Mouse (Mus musculus) MEL (cell line): ENCODE measurements around the gene Foxn2. TPM values are rescaled to one million over a fixed set of nuclear protein-coding genes. Genes with fewer than 3 reads are reported as not detected.
A peak's percentile ranks its signal among the peaks of the same experiment; 100 is the strongest.

Experiments
- DNase-seq: peaks from one replicate; pipeline ENCODE4 v3.0.0; 2011; ENCODE audit warnings: low read depth, low spot score
- H3K27ac ChIP-seq: 2 replicates; pipeline ENCODE4 v1.5.1; 2012; ENCODE audit warnings: low read depth, mild to moderate bottlenecking, control low read depth, low read length, moderate library complexity; ENCODE audit not compliant: control insufficient read depth
- H3K27me3 ChIP-seq, 2 experiments: fragments of 150-350 bp in 1 of 2; sonication (generic) in 1 of 2; 2 replicates each; pipeline ENCODE4 v1.6.1; 2012; ENCODE audit warnings: low read length in 2 of 2, mild to moderate bottlenecking in 2 of 2, improper control_type of control experiment in 1 of 2, moderate library complexity in 1 of 2; ENCODE audit not compliant: insufficient read depth in 2 of 2, control insufficient read depth in 1 of 2
- H3K36me3 ChIP-seq, 2 experiments: 2 replicates each; pipeline ENCODE4 v1.6.1; 2012 to 2014; ENCODE audit warnings: low read length in 2 of 2, improper control_type of control experiment in 1 of 2, inconsistent platforms in 1 of 2, mild to moderate bottlenecking in 1 of 2; ENCODE audit not compliant: insufficient read depth in 2 of 2, control insufficient read depth in 1 of 2
- H3K4me1 ChIP-seq, 2 experiments: fragments of 150-350 bp in 1 of 2; sonication (generic) in 1 of 2; 2 replicates each; pipeline ENCODE4 v1.6.1; 2012; ENCODE audit warnings: low read length in 2 of 2, improper control_type of control experiment in 1 of 2, mild to moderate bottlenecking in 1 of 2; ENCODE audit not compliant: insufficient read depth in 2 of 2, control insufficient read depth in 1 of 2
- H3K4me3 ChIP-seq, 2 experiments: fragments of 150-350 bp in 1 of 2; sonication (generic) in 1 of 2; 2 replicates each; pipeline ENCODE4 v1.5.1; 2012; ENCODE audit warnings: low read depth in 2 of 2, low read length in 2 of 2, mild to moderate bottlenecking in 2 of 2, moderate library complexity in 2 of 2, control low read depth in 1 of 2, improper control_type of control experiment in 1 of 2; ENCODE audit not compliant: control insufficient read depth in 1 of 2, insufficient read depth in 1 of 2
- H3K79me2 ChIP-seq: 2 replicates; pipeline ENCODE4 v1.6.1; 2012; ENCODE audit warnings: mild to moderate bottlenecking, low read length, moderate library complexity; ENCODE audit not compliant: control insufficient read depth, poor library complexity, insufficient read depth
- H3K9ac ChIP-seq: 2 replicates; pipeline ENCODE4 v1.6.1; 2012; ENCODE audit warnings: low read depth, mild to moderate bottlenecking, control low read depth, low read length, moderate library complexity; ENCODE audit not compliant: control insufficient read depth, poor library complexity, severe bottlenecking
- H3K9me3 ChIP-seq: fragments of 150-350 bp; sonication (generic); replicated peaks from 2 replicates; pipeline ENCODE4 v1.6.1; 2012; ENCODE audit warnings: mild to moderate bottlenecking, low read length, improper control_type of control experiment, moderate library complexity; ENCODE audit not compliant: insufficient read depth
- BHLHE40 ChIP-seq: IDR thresholded peaks from 2 replicates; pipeline ENCODE4 v1.6.1; 2012; ENCODE audit warnings: low read depth, mild to moderate bottlenecking, inconsistent platforms, low read length, improper control_type of control experiment, borderline replicate concordance
- CHD1 ChIP-seq: IDR thresholded peaks from 2 replicates; pipeline ENCODE4 v1.6.1; 2012; ENCODE audit warnings: low read depth, mild to moderate bottlenecking, inconsistent platforms, low read length, improper control_type of control experiment
- CHD2 ChIP-seq: IDR thresholded peaks from 2 replicates; pipeline ENCODE4 v1.6.1; 2011; ENCODE audit warnings: low read length, improper control_type of control experiment
- CTCF ChIP-seq, 3 experiments: IDR thresholded peaks in 2 of 3; conservative IDR thresholded peaks in 1 of 3; 2 replicates each; pipeline ENCODE4 v1.5.1; 2011 to 2012; ENCODE audit warnings: low read length in 3 of 3, low read depth in 2 of 3, mild to moderate bottlenecking in 2 of 3, improper control_type of control experiment in 1 of 3, inconsistent platforms in 1 of 3, mixed read lengths in 1 of 3, moderate library complexity in 1 of 3; ENCODE audit not compliant: control insufficient read depth in 1 of 3, insufficient read depth in 1 of 3, poor library complexity in 1 of 3, severe bottlenecking in 1 of 3
- ELF1 ChIP-seq: IDR thresholded peaks from 2 replicates; pipeline ENCODE4 v1.6.1; 2014; ENCODE audit warnings: low read depth, mild to moderate bottlenecking, inconsistent platforms, low read length, improper control_type of control experiment, moderate library complexity
- EP300 ChIP-seq, 2 experiments: IDR thresholded peaks; 2 replicates each; pipeline ENCODE4 v1.6.1; 2011; ENCODE audit warnings: improper control_type of control experiment in 2 of 2, low read length in 2 of 2, low read depth in 1 of 2, mild to moderate bottlenecking in 1 of 2
- ETS1 ChIP-seq: IDR thresholded peaks from 2 replicates; pipeline ENCODE4 v1.6.1; 2012; ENCODE audit warnings: low read depth, mild to moderate bottlenecking, inconsistent platforms, low read length, improper control_type of control experiment, moderate library complexity
- GABPA ChIP-seq: IDR thresholded peaks from 2 replicates; pipeline ENCODE4 v1.6.1; 2012; ENCODE audit warnings: low read depth, mild to moderate bottlenecking, inconsistent platforms, low read length, improper control_type of control experiment, moderate library complexity
- MAX ChIP-seq: IDR thresholded peaks from 2 replicates; pipeline ENCODE4 v1.6.1; 2011; ENCODE audit warnings: low read length, improper control_type of control experiment
- MAZ ChIP-seq: IDR thresholded peaks from 2 replicates; pipeline ENCODE4 v1.6.1; 2012; ENCODE audit warnings: low read depth, mild to moderate bottlenecking, inconsistent platforms, low read length, improper control_type of control experiment
- MYC ChIP-seq: IDR thresholded peaks from 2 replicates; pipeline ENCODE4 v1.6.1; 2011; ENCODE audit warnings: low read depth, mild to moderate bottlenecking, low read length, improper control_type of control experiment, moderate library complexity
- RAD21 ChIP-seq: IDR thresholded peaks from 2 replicates; pipeline ENCODE4 v1.6.1; 2011; ENCODE audit warnings: mild to moderate bottlenecking, low read depth, low read length, improper control_type of control experiment
- RCOR1 ChIP-seq: IDR thresholded peaks from 2 replicates; pipeline ENCODE4 v1.6.1; 2012; ENCODE audit warnings: low read depth, mild to moderate bottlenecking, inconsistent platforms, low read length, improper control_type of control experiment
- SIN3A ChIP-seq: IDR thresholded peaks from 2 replicates; pipeline ENCODE4 v1.6.1; 2012; ENCODE audit warnings: low read length, improper control_type of control experiment, inconsistent platforms
- SMC3 ChIP-seq: IDR thresholded peaks from 2 replicates; pipeline ENCODE4 v1.6.1; 2011; ENCODE audit warnings: low read depth, low read length, improper control_type of control experiment
- TAL1 ChIP-seq: IDR thresholded peaks from 2 replicates; pipeline ENCODE4 v1.6.1; 2012; ENCODE audit warnings: mild to moderate bottlenecking, inconsistent platforms, low read length, moderate library complexity, mixed read lengths
- TCF12 ChIP-seq: IDR thresholded peaks from 2 replicates; pipeline ENCODE4 v1.6.1; 2014; ENCODE audit warnings: low read depth, mild to moderate bottlenecking, inconsistent platforms, low read length, improper control_type of control experiment, moderate library complexity
- ZKSCAN1 ChIP-seq: IDR thresholded peaks from 2 replicates; pipeline ENCODE4 v1.6.1; 2012; ENCODE audit warnings: low read depth, mild to moderate bottlenecking, inconsistent platforms, low read length, improper control_type of control experiment, moderate library complexity
- polyA plus RNA-seq, 2 experiments: library from polyadenylated mRNA; stranded (reverse) in 1 of 2; unstranded in 1 of 2; fragments of >175 nt in 1 of 2; fragments of >200 nt in 1 of 2; gene quantifications; 2 replicates each; pipeline versions ENCODE4 v1.2.1 to v1.2.4; 2012; ENCODE audit warnings: low replicate concordance in 2 of 2, low read depth in 1 of 2; ENCODE audit not compliant: insufficient read length in 2 of 2, insufficient read depth in 1 of 2, missing spikeins in 1 of 2
- total RNA-seq: library from RNA; depleted of rRNA; stranded (reverse); fragments of 300-350 nt; gene quantifications from 2 replicates; pipeline ENCODE4 v1.2.3, GENCODE M21; 2012

The Foxn2 gene
- total and polyA plus RNA-seq, 3 experiments: 20.0 to 133 (median 21.7) TPM

GRCm38 (mm10) chr17:88459516-88459915, 19.0 kb downstream of the Foxn2 start (continued):
- no peak for TF ChIP-seq CTCF (IDR thresholded peaks at IDR 0.05 in 2 of 3, conservative IDR thresholded peaks at IDR 0.05 in 1 of 3; ENCODE audit: control insufficient read depth in 1 of 3, insufficient read depth in 1 of 3, low read depth in 2 of 3, low read length in 3 of 3, poor library complexity in 1 of 3, severe bottlenecking in 1 of 3)
- TF ChIP-seq ETS1: peak; percentile 68
- TF ChIP-seq TAL1: peak; percentile 70
- no peak for TF ChIP-seq ZKSCAN1
- peak; percentile 89 for TF ChIP-seq TCF12
- no peak for TF ChIP-seq RAD21
- TF ChIP-seq ELF1: no peak
- no peak for TF ChIP-seq SMC3
- peak; percentile 75; the same call in 1 of the 2 replicates for TF ChIP-seq BHLHE40
- peak; percentile 58; the same call in 1 of the 2 replicates for TF ChIP-seq SIN3A

GRCm38 (mm10) chr17:88459916-88460901, 19.7 kb downstream of the Foxn2 start:
- peak overlapping the region; percentile 42 for H3K27ac ChIP-seq
- H3K79me2 ChIP-seq: peaks cover 31% of the 10 kb centered on the region
- H3K36me3 ChIP-seq: peaks cover 7 to 48% of the 10 kb centered on the region in 2 experiments
- H3K9me3 ChIP-seq: no peaks in the 10 kb centered on the region
- DNase-seq: peak; percentile 43
- TF ChIP-seq CTCF (IDR thresholded peaks at IDR 0.05 in 2 of 3, conservative IDR thresholded peaks at IDR 0.05 in 1 of 3; ENCODE audit: control insufficient read depth in 1 of 3, insufficient read depth in 1 of 3, low read depth in 2 of 3, low read length in 3 of 3, poor library complexity in 1 of 3, severe bottlenecking in 1 of 3) (no peak), MAZ (0 out of 2 replicates have a peak, but pooled peaks have one; percentile 7), CHD2 (no peak), ETS1 (0 out of 2 replicates have a peak, but pooled peaks have one; percentile 17), CHD1 (0 out of 2 replicates have a peak, but pooled peaks have one; percentile 40), SIN3A (peak; percentile 39; the same call in 1 of the 2 replicates)
- H3K27me3 ChIP-seq: no peaks in the 10 kb centered on the region
- H3K4me1 ChIP-seq: peaks cover 19 to 25% of the 10 kb centered on the region in 2 experiments
- no peak overlapping the region for H3K9ac ChIP-seq
- H3K4me3 ChIP-seq: no peak overlapping the region

- H3K4me1 ChIP-seq: peaks cover 33 to 40% of the 10 kb centered on the region in 2 experiments
- DNase-seq: peak; percentile 62
- no peaks in the 10 kb centered on the region for H3K27me3 ChIP-seq
- TF ChIP-seq RCOR1 (0 out of 2 replicates have a peak, but pooled peaks have one; percentile 56), GABPA (no peak), TCF12 (no peak), CTCF (IDR thresholded peaks at IDR 0.05 in 2 of 3, conservative IDR thresholded peaks at IDR 0.05 in 1 of 3; ENCODE audit: control insufficient read depth in 1 of 3, insufficient read depth in 1 of 3, low read depth in 2 of 3, low read length in 3 of 3, poor library complexity in 1 of 3, severe bottlenecking in 1 of 3) (no peak), MAX (no peak), MYC (no peak), EP300 (IDR thresholded peaks at IDR 0.05; ENCODE audit: low read depth in 1 of 2, low read length in 2 of 2) (peak in 1 of 2 experiments; percentile 40; a peak in 1 of 4 replicates)
- H3K9me3 ChIP-seq: no peaks in the 10 kb centered on the region
- no peak overlapping the region for H3K27ac ChIP-seq
- no peak overlapping the region for H3K4me3 ChIP-seq
- H3K79me2 ChIP-seq: peaks cover 41% of the 10 kb centered on the region
- H3K9ac ChIP-seq: no peak overlapping the region
- H3K36me3 ChIP-seq: peaks cover 7 to 65% of the 10 kb centered on the region in 2 experiments
Measured at GRCm38 (mm10) chr17:88462658-88463057, 22.1 kb downstream of the Foxn2 start.
